Comparison of ENCODE assay signal across 13 mouse cellular contexts in genomic region chr1:136470471-136470870, GRCm38 (mm10). TPM values are rescaled to one million over a fixed set of nuclear protein-coding genes. Genes with fewer than 3 reads are reported as not detected.
A peak's percentile ranks its signal among the peaks of the same experiment; 100 is the strongest.
DNase-seq lines count a peak whose midpoint lies in the region; ATAC-seq and TF ChIP-seq lines count a peak whose summit lies in the region.
"Had no signal": no experiment of that assay in that cellular context is flagged by ENCODE, and none has a peak within 500 bp of the region (broad histone marks: within the 10 kb centered on the region; RNA-seq: fewer than 3 reads in every experiment).

No protein-coding gene starts in this region.

- WGBS in forebrain, embryonic 12.5 days: 19% methylated on average over 6 of the region's 6 CpGs
- 29% methylated on average over 6 of the region's 6 CpGs for WGBS in forebrain, embryonic 13.5 days
- 22% methylated on average over 6 of the region's 6 CpGs for WGBS in lung, embryonic 14.5 days
- 64% methylated on average over 6 of the region's 6 CpGs for WGBS in liver, embryonic 16.5 days (ENCODE audit: insufficient replicate concordance)

- H3K4me3 ChIP-seq in forebrain, embryonic 12.5 days (replicated peaks): no peak overlapping the region
- no peak overlapping the region for H3K4me3 ChIP-seq in forebrain, embryonic 13.5 days
- H3K4me3 ChIP-seq in lung, embryonic 14.5 days (ENCODE audit: low read depth, low read length): no peak overlapping the region
- H3K4me3 ChIP-seq in liver, embryonic 16.5 days (ENCODE audit: low read depth, low read length): peak overlapping the region; percentile 6; the same call in 1 of the 2 replicates
- no peak overlapping the region for H3K4me3 ChIP-seq in layer of hippocampus, adult 2 months

- TF ChIP-seq CTCF in lung, embryonic 14.5 days (IDR thresholded peaks at IDR 0.05; ENCODE audit: low read depth): no peak
- TF ChIP-seq CTCF in layer of hippocampus, adult 2 months (conservative IDR thresholded peaks at IDR 0.05): no peak

- no peaks in the 10 kb centered on the region for H3K27me3 ChIP-seq in forebrain, embryonic 12.5 days
- no peaks in the 10 kb centered on the region for H3K27me3 ChIP-seq in forebrain, embryonic 13.5 days
- no peaks in the 10 kb centered on the region for H3K27me3 ChIP-seq in lung, embryonic 14.5 days (ENCODE audit: insufficient read depth, low read length)
- H3K27me3 ChIP-seq in liver, embryonic 16.5 days (ENCODE audit: control insufficient read depth, insufficient read depth, low read depth, low read length): no peaks in the 10 kb centered on the region

- no peak for DNase-seq in lung, embryonic 14.5 days
- DNase-seq in lung, postnatal 10 days: no peak
- peak; percentile 39 for DNase-seq in embryo, embryonic 10 days (ENCODE audit: low spot score)
- no peak for DNase-seq in adrenal gland, adult 18-20 months (ENCODE audit: low spot score in 2 of 2)
- DNase-seq in layer of hippocampus, adult 2 months (ENCODE audit: low spot score in 2 of 2): no peak
- DNase-seq: cerebellum, postnatal 36 days; kidney, postnatal 4 days; thymus, postnatal 4 days had no signal

- H3K9me3 ChIP-seq in forebrain, embryonic 12.5 days: no peaks in the 10 kb centered on the region
- H3K9me3 ChIP-seq in forebrain, embryonic 13.5 days (replicated peaks): no peaks in the 10 kb centered on the region
- no peaks in the 10 kb centered on the region for H3K9me3 ChIP-seq in lung, embryonic 14.5 days (ENCODE audit: low read depth, low read length)
- no peaks in the 10 kb centered on the region for H3K9me3 ChIP-seq in liver, embryonic 16.5 days (replicated peaks; ENCODE audit: control insufficient read depth, low read length)

- H3K4me2 ChIP-seq in forebrain, embryonic 12.5 days: peak overlapping the region; percentile 17
- H3K4me2 ChIP-seq in forebrain, embryonic 13.5 days: no peak overlapping the region
- H3K4me2 ChIP-seq in lung, embryonic 14.5 days: 0 out of 2 replicates have a peak overlapping the region, but pooled peaks have one; percentile 29
- H3K4me2 ChIP-seq in liver, embryonic 16.5 days (ENCODE audit: low read depth, low read length): peak overlapping the region; percentile 40; the same call in 1 of the 2 replicates
- H3K4me2 ChIP-seq: heart, embryonic 11.5 days had no signal

- no peak overlapping the region for H3K27ac ChIP-seq in forebrain, embryonic 12.5 days
- H3K27ac ChIP-seq in forebrain, embryonic 13.5 days: no peak overlapping the region
- H3K27ac ChIP-seq in lung, embryonic 14.5 days (ENCODE audit: low read depth): no peak overlapping the region
- H3K27ac ChIP-seq in liver, embryonic 16.5 days (ENCODE audit: low read length): no peak overlapping the region
- H3K27ac ChIP-seq in layer of hippocampus, adult 2 months: no peak overlapping the region

- ATAC-seq in forebrain, embryonic 12.5 days (ENCODE audit: low FRiP score): no peak
- ATAC-seq in forebrain, embryonic 13.5 days: no peak
- no peak for ATAC-seq in lung, embryonic 14.5 days (ENCODE audit: insufficient read depth)
- no peak for ATAC-seq in liver, embryonic 16.5 days (ENCODE audit: low read depth)
- ATAC-seq: inflammation-experienced regulatory T-cells, adult 6 months had no signal

- peaks cover 50% of the 10 kb centered on the region for H3K36me3 ChIP-seq in forebrain, embryonic 12.5 days (replicated peaks)
- peaks cover 49% of the 10 kb centered on the region for H3K36me3 ChIP-seq in forebrain, embryonic 13.5 days (ENCODE audit: poor library complexity, severe bottlenecking)
- peaks cover 48% of the 10 kb centered on the region for H3K36me3 ChIP-seq in lung, embryonic 14.5 days (ENCODE audit: insufficient read depth)
- peaks cover 55% of the 10 kb centered on the region for H3K36me3 ChIP-seq in liver, embryonic 16.5 days (ENCODE audit: control insufficient read depth, insufficient read depth)

- H3K9ac ChIP-seq in forebrain, embryonic 12.5 days: no peak overlapping the region
- H3K9ac ChIP-seq in forebrain, embryonic 13.5 days: no peak overlapping the region
- no peak overlapping the region for H3K9ac ChIP-seq in lung, embryonic 14.5 days
- H3K9ac ChIP-seq in liver, embryonic 16.5 days (ENCODE audit: low read depth, low read length): no peak overlapping the region

- peaks cover 29% of the 10 kb centered on the region for H3K4me1 ChIP-seq in forebrain, embryonic 12.5 days
- peaks cover 25% of the 10 kb centered on the region for H3K4me1 ChIP-seq in forebrain, embryonic 13.5 days
- H3K4me1 ChIP-seq in lung, embryonic 14.5 days (ENCODE audit: insufficient read depth): peaks cover 7% of the 10 kb centered on the region
- H3K4me1 ChIP-seq in liver, embryonic 16.5 days (ENCODE audit: control insufficient read depth, low read depth, low read length): peaks cover 29% of the 10 kb centered on the region

RNA-seq across cellular contexts. Expression of gene Kif14, which starts 4.3 kb away (rescaled TPM):
- 10.2 TPM in 2 replicates for polyA plus RNA-seq in forebrain, embryonic 12.5 days (2016; fragmentation: Nextera tagmentation; extraction: Ambion mirVana)
- polyA plus RNA-seq in forebrain, embryonic 13.5 days (2015; fragmentation: Nextera tagmentation; extraction: Ambion mirVana): 5.6 and 6.0 TPM in 2 replicates
- polyA plus RNA-seq in lung, embryonic 14.5 days (2014; fragmentation: Nextera tagmentation; extraction: Ambion mirVana): 8.9 and 11.3 TPM in 2 replicates
- 5.5 and 6.2 TPM in 2 replicates for polyA plus RNA-seq in liver, embryonic 16.5 days (2015; fragmentation: Nextera tagmentation; extraction: Ambion mirVana)
- under 1 TPM; 0.23 to 0.48 TPM for total RNA-seq in adrenal gland, adult 18-20 months (2021)
- under 1 TPM; 0.12 to 0.20 TPM for total RNA-seq in layer of hippocampus, adult 2 months (2021)

RNA-seq across cellular contexts. Expression of gene Ddx59, which starts 55.4 kb away (rescaled TPM):
- polyA plus RNA-seq in forebrain, embryonic 12.5 days (2016; fragmentation: Nextera tagmentation; extraction: Ambion mirVana): 20.6 and 22.0 TPM in 2 replicates
- polyA plus RNA-seq in forebrain, embryonic 13.5 days (2015; fragmentation: Nextera tagmentation; extraction: Ambion mirVana): 18.2 and 20.7 TPM in 2 replicates
- 16.4 and 17.8 TPM in 2 replicates for polyA plus RNA-seq in lung, embryonic 14.5 days (2014; fragmentation: Nextera tagmentation; extraction: Ambion mirVana)
- polyA plus RNA-seq in liver, embryonic 16.5 days (2015; fragmentation: Nextera tagmentation; extraction: Ambion mirVana): 4.5 and 5.2 TPM in 2 replicates
- total RNA-seq in adrenal gland, adult 18-20 months (2021): 10 to 100 TPM; 10.3 to 12.4 TPM
- 10 to 100 TPM in 1 of 2 experiments, 1 to 10 TPM in 1; 9.7 to 11.2 TPM for total RNA-seq in layer of hippocampus, adult 2 months (2021)
